Mouse (Mus musculus) ES-E14 (cell line): ENCODE measurements at regions not wholly inside any gene's neighbourhood (a gene's known extent, or its start where the extent isn't known, plus 50 kb on each side); places are given as distances from the start of the nearest gene placed in this dataset.

Source experiments
- DNase-seq: peaks from one replicate; pipeline ENCODE4 v3.0.0-alpha.2; 2013; ENCODE audit warnings: low read depth, low spot score
- H3K27ac ChIP-seq: 2 replicates; pipeline ENCODE4 v1.5.1; 2012; ENCODE audit warnings: low read depth, mild to moderate bottlenecking, low read length, moderate library complexity, mixed read lengths; ENCODE audit not compliant: poor library complexity, insufficient read depth, severe bottlenecking
- H3K36me3 ChIP-seq: 2 replicates; pipeline ENCODE4 v1.6.1; 2012; ENCODE audit warnings: mild to moderate bottlenecking, low read length, moderate library complexity, mixed read lengths; ENCODE audit not compliant: control insufficient read depth, poor library complexity, insufficient read depth, severe bottlenecking
- H3K4me1 ChIP-seq, 2 experiments: fragments of 150-350 bp in 1 of 2; sonication (generic) in 1 of 2; 2 replicates each; pipeline ENCODE4 v1.6.1; 2012; ENCODE audit warnings: low read length in 2 of 2, mild to moderate bottlenecking in 1 of 2, mixed read lengths in 1 of 2; ENCODE audit not compliant: control insufficient read depth in 2 of 2, insufficient read depth in 2 of 2, poor library complexity in 1 of 2
- H3K4me3 ChIP-seq, 2 experiments: fragments of 150-350 bp in 1 of 2; sonication (generic) in 1 of 2; 2 replicates each; pipeline ENCODE4 v1.5.1; 2012; ENCODE audit warnings: low read length in 2 of 2, low read depth in 1 of 2, mild to moderate bottlenecking in 1 of 2, mixed read lengths in 1 of 2; ENCODE audit not compliant: insufficient read depth in 1 of 2, poor library complexity in 1 of 2, severe bottlenecking in 1 of 2
- H3K9ac ChIP-seq: 2 replicates; pipeline ENCODE4 v1.6.1; 2012; ENCODE audit warnings: low read depth, mild to moderate bottlenecking, low read length, mixed read lengths; ENCODE audit not compliant: poor library complexity, insufficient read depth, severe bottlenecking
- H3K9me3 ChIP-seq: fragments of 150-350 bp; sonication (generic); 2 replicates; pipeline ENCODE4 v1.6.1; 2012; ENCODE audit warnings: low read depth, mild to moderate bottlenecking, low read length; ENCODE audit not compliant: control insufficient read depth, insufficient read depth
- CHD2 ChIP-seq: IDR thresholded peaks from 2 replicates; pipeline ENCODE4 v1.6.1; 2014; ENCODE audit warnings: mild to moderate bottlenecking, low read depth, low read length, inconsistent platforms
- HCFC1 ChIP-seq: IDR thresholded peaks from 2 replicates; pipeline ENCODE4 v1.6.1; 2012; ENCODE audit warnings: low read length, inconsistent platforms, borderline replicate concordance; ENCODE audit not compliant: insufficient read depth
- MAFK ChIP-seq: IDR thresholded peaks from 2 replicates; pipeline ENCODE4 v1.6.1; 2014; ENCODE audit warnings: mild to moderate bottlenecking, low read depth, low read length, inconsistent platforms; ENCODE audit not compliant: insufficient read depth
- ZC3H11A ChIP-seq: IDR thresholded peaks from 2 replicates; pipeline ENCODE4 v1.6.1; 2012; ENCODE audit warnings: low read depth, mild to moderate bottlenecking, inconsistent platforms, low read length, borderline replicate concordance
- ZNF384 ChIP-seq: IDR thresholded peaks from 2 replicates; pipeline ENCODE4 v1.6.1; 2012; ENCODE audit warnings: low read depth, low read length, inconsistent platforms
- in situ Hi-C, 2 experiments: fragments of 600-800 bp; cut with MboI; formaldehyde crosslinking; loops; one replicate each; pipeline ENCODE4 v1.15.1; 2025; ENCODE audit warnings: low sequenced_read_pairs in 2 of 2, inconsistent platforms in 1 of 2; ENCODE audit not compliant: unreplicated experiment in 2 of 2

DNA sequence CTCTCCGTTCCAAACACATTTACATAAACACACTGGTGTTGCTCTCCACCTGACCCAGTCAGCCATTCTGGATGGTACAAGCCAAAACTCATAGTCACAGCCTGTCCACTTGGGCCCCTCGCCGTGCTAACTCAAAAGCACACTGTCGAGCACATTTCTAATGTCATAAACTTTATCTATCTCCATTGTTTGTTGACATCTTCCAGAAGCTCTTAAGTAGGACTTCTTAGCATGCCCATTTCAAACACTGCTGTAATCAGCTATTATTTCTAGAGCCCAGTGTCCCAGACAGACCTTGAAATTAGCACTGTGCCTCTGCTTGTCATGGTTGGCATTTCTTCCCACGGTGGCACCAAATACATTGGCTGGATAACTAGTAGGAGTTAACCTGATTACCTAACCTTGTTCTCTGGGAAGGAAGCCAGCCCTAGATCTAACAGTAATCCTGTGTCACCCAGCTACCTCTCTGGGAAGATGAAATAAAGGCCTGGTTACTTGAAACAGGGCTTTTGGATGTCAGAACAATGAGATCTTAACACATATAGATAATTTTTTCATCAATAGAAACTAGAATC lies 180.1 kb upstream of the Cited2 start:
- in situ Hi-C loops: no loop called here
- Histone ChIP-seq H3K36me3 (no peaks in the 10 kb centered on the region), H3K9ac (no peak overlapping the region), H3K4me1 (no peaks in the 10 kb centered on the region), H3K4me3 (no peak overlapping the region), H3K27ac (no peak overlapping the region), H3K9me3 (no peaks in the 10 kb centered on the region)
- no peak for DNase-seq
- TF ChIP-seq ZNF384 (no peak), MAFK (no peak), CHD2 (no peak), ZC3H11A (no peak), HCFC1 (no peak)

DNA sequence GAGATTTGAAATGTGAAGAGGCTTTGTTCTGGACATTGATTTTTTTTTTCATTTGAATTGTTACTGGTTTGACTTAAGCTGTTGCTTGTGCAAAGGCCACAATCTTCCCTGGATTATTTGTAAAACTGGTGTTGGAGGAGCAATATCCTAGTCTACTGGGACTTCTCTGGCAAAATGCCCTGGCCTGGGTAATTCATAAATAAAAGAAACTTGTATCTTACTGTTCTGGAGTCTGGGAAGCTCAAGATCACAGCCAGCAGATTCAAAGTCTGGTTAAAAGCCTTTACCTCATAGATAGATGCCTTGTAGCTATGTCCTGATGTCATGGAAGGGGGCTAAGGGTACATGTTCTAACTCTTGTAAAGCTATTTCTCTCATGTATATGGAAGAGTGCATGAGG lies 177.7 kb upstream of the Cited2 start:
- no peaks in the 10 kb centered on the region for H3K36me3 ChIP-seq
- H3K9me3 ChIP-seq: no peaks in the 10 kb centered on the region
- no peak overlapping the region for H3K27ac ChIP-seq
- in situ Hi-C loops: no loop called here
- no peak for TF ChIP-seq HCFC1
- no peak for TF ChIP-seq ZNF384
- TF ChIP-seq MAFK: no peak
- no peak for TF ChIP-seq CHD2
- no peak for TF ChIP-seq ZC3H11A
- H3K4me1 ChIP-seq: no peaks in the 10 kb centered on the region
- DNase-seq: no peak
- no peak overlapping the region for H3K9ac ChIP-seq
- H3K4me3 ChIP-seq: no peak overlapping the region

DNA sequence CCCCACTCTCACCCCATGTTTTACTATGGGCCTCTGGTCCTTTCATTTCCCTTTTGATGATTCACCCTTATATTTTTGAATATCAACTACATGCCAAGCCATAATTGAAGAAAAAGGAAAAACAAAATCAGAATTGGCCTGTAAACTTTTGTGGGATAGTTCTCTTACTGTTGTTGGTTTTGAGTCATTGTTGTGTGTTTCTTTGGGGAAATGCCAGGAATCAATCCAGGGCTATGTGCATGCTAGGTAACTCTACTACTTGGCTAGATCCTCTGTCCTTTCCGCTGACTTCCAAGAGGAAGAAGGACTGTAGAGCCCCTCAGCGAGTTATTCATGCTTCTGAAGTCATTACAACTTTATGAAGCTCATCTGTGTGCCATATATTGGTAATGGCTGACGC lies 175.0 kb upstream of the Cited2 start:
- in situ Hi-C loops: no loop called here

DNA sequence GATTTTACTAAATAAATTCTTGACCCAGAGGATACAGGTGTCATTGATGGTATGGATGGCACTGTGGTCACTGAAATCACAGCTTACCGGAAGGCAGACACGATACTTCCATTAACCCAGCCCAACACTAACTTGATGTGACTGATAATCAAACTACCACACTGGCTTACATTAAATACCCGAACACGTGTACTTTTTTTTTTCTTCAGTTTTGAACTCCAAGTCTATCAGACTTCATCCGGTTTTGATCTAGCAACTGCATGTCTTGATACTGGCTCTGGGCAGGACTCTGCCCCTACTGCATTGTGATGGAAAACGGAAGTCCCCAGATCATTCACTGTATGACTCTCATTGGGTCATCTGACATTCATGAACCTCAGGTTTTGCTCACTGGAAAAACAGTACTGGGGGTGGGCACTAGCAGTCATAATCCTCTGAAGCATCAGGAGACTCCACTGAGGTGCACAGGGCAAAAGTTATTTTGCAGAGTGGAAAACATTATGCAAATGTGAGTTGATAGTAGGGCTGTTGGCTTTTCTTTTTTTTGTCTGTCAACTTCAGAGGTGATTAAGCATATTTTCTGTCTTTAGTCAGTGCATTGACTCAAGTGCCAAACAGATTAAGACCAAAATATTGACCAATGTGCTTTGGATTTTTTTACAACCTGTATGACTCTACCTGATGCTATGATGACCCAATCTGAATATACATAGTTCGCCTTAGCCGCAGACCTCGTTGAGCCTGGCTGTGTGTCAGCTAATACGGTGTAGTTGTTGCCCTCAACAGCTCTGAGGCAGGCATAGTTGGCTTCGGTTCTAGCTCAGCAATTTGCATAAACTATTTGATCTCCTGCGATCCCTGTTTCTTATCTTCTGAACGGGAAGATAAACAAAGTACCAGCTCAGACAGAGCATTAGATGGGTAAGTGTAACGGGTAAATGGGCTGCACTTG lies 174.1 kb upstream of the Cited2 start:
- Histone ChIP-seq H3K9ac (no peak overlapping the region), H3K27ac (no peak overlapping the region), H3K9me3 (no peaks in the 10 kb centered on the region), H3K36me3 (no peaks in the 10 kb centered on the region), H3K4me3 (no peak overlapping the region), H3K4me1 (no peaks in the 10 kb centered on the region)
- no peak for DNase-seq
- in situ Hi-C loops: no loop called here
- TF ChIP-seq ZC3H11A: no peak
- TF ChIP-seq HCFC1: no peak
- no peak for TF ChIP-seq MAFK
- TF ChIP-seq CHD2: no peak
- no peak for TF ChIP-seq ZNF384

More for the DNA sequence above, 175.0 kb upstream of the Cited2 start:
- H3K4me3 ChIP-seq: no peak overlapping the region
- H3K9ac ChIP-seq: no peak overlapping the region
- H3K27ac ChIP-seq: no peak overlapping the region
- H3K4me1 ChIP-seq: no peaks in the 10 kb centered on the region
- no peaks in the 10 kb centered on the region for H3K9me3 ChIP-seq
- H3K36me3 ChIP-seq: no peaks in the 10 kb centered on the region
- DNase-seq: no peak
- no peak for TF ChIP-seq HCFC1
- TF ChIP-seq ZNF384: no peak
- TF ChIP-seq MAFK: no peak
- TF ChIP-seq ZC3H11A: no peak
- no peak for TF ChIP-seq CHD2
